Mouse (Mus musculus): ENCODE measurements around the gene Mospd3.

Gene Mospd3

GRCm38 (mm10) chr5:137600619-137601364 lies at the start of gene Mospd3:
Gene Mospd3 (minus strand): TSS chr5:137601058.
- peak; percentile 97 for DNase-seq

- DNase-seq: no peak
Observed at GRCm38 (mm10) chr5:137649669-137650571, 49.1 kb upstream of the Mospd3 start.

- DNase-seq: no peak
Observed at GRCm38 (mm10) chr5:137649251-137649650, 48.4 kb upstream of the Mospd3 start.

DNA sequence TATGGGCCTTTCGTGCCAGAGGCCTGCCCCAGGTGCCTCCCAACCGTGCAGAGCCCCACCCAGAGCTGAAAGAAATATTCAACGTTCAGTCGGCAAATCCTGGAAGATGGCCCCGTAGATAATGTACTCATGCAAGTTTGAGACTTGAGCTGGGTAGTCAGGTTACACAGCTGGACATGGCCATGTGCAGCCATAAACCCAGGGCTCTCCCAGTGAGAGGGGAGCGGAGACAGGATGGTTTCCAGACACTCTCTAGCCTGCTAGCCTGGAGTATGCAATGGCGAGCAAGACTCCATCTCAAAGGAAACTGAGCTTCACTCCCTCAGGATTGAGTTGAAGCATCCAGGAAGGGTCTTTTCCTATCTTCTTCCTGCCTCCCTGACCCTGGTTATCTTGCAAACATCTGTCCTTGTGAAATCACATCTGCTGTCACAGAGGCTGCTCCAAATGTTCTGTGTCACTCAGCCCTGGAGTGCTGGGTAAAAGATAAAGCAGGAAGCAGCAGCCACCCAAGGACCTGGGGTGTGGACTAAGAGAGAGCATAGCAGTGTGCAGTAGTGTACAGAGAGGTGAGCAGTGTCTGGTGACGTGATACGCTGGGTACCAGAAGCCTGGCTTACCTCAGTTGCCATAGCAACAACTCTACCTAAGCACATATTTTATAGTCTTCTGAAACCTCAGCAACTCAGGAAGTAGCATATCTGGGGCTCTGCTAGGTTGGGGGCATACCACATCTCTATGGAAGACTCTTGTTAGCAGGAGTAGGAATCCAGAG lies 47.2 kb upstream of the Mospd3 start:
- DNase-seq: no peak

GRCm38 (mm10) chr5:137645652-137646091 lies 44.8 kb upstream of the Mospd3 start, which contains the start of gene Irs3:
Gene Irs3 (minus strand): TSS chr5:137645714.
- peak; percentile 44 for DNase-seq

- peak; percentile 40 for DNase-seq
Observed at GRCm38 (mm10) chr5:137645091-137645651, 44.3 kb upstream of the Mospd3 start.

- DNase-seq: no peak
Observed at GRCm38 (mm10) chr5:137644484-137644883, 43.6 kb upstream of the Mospd3 start.

DNA sequence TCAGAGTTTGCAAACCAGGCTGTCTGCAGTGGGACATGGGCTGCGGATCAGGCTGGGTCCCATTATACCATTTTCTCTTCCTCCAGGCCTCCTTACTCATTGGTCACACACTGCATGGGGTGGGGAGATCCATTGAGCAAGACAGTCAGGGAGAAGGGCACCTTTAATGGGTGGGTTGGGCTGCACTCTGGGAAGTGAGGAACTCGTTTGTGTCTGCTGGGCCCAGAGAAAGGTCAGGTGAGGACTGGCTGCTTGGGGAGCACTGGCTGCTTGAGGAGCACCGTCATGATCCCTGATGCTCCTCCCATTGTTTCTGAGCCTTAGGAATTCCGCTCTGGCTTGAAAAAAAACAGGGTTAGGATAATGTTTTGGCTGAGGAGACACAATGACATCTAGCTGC lies 42.0 kb upstream of the Mospd3 start:
- no peak for DNase-seq

GRCm38 (mm10) chr5:137641054-137641453 lies 40.2 kb upstream of the Mospd3 start, which contains the start of gene Sap25:
Gene Sap25 (plus strand): TSS chr5:137641334.
- DNase-seq: no peak

GRCm38 (mm10) chr5:137639472-137639871 lies 38.6 kb upstream of the Mospd3 start:
- no peak for DNase-seq

GRCm38 (mm10) chr5:137633397-137634084 lies 32.7 kb upstream of the Mospd3 start:
- DNase-seq: no peak

DNA sequence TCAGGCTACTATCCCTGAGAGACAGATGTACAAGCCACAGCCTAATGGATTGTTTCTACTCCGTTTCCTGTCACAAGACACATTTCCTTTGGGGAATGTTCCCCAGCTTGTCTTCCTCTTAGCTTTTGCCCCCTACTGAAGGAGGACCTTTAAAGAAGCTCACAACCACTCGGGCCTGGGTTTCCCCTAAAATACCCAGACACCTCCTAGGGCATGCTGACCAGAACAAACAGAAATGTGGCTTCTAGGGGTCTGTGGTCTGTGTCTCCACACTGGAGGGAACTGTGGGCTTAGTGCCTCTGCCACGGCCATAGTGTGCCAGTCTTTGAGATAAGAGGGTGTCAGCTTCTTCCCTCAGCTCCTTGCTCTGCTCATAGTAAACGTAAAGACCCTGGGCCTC lies 30.7 kb upstream of the Mospd3 start:
- DNase-seq: no peak

DNA sequence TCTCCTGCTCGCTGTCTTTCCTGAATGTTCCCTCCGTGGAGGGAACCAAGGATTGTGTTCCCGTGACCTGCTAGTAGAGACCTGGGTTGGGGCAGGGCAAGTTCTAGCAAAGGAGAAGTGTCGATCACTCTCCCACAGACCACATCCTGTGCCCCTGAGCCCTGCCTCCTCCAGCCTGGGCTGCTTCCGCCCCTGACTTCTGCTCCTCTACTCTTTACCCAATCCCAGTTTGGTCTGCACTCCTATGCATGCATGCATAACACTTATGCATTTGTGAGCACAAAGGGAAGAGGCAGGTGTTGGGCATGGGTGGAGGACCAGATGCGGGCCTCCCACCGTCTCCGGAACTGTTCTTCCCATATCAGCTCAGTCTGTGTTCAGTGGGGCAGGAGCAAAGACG lies 30.3 kb upstream of the Mospd3 start:
- DNase-seq: peak; percentile 43

- DNase-seq: peak; percentile 83
Observed at GRCm38 (mm10) chr5:137630602-137631001, 29.7 kb upstream of the Mospd3 start.

GRCm38 (mm10) chr5:137629906-137630545 lies 29.2 kb upstream of the Mospd3 start:
- DNase-seq: peak; percentile 82

DNA sequence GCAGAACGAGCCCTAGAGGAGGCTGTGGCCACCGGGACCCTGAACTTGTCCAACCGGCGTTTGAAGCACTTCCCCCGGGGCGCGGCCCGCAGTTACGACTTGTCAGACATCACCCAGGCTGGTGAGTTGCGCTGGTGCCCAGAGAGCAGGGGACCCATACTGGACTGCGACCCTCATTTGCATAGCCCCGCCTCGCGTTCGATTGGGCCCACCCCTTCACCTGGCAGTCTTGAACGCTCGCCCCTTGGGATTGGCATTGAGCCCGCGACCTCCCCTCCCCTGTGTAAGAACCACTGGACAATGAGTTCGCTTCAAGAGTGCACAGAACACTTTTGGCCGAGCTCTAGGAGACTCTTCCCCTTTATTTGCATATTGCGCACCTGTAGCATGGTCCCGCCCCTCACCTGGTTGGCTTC lies 28.5 kb upstream of the Mospd3 start:
- peak; percentile 89 for DNase-seq

DNA sequence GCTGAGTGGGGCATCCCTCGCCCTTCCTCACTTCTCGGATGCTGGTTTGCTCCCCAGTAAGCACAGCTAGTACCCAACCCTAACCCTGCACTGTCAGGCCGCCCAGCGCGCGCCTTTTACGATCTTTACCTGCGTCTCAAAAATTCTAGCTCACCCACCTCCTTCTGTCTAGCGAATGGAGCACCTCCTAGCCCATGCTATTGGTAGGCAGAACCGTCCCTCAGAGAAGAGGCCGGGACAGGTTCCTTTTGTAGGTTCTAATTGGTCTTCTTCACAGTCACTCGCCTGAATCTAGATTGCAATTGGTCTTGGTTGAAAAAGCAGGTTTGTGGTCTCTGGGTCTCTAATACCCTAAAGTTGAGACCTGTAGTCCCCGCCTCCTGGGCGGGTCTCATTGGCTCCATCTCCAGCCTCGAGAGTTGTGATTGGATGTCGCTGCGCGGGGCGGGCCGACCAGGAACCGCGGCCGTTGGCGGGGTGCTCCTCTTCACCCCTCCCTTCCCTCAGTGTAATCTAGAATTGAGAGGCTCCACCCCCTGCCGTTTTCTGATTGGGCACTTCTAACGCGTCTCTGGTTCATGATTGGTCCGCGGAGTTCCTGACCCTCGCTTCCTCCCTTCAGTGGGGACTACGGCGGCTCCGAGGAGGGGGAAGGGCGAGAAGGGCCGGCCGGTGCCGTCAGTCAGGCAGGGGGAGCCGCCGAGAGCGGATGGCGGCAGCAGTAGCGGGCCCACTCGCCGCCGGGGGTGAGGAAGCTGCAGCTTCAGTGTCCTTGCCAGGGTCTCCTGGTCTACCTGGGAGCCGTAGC lies 27.8 kb upstream of the Mospd3 start, which contains the start of the genes Fbxo24, Lrch4 and Gm20605:
Gene Fbxo24, minus strand, starts transcription at position 505 of the 808 bp plus-strand sequence.
Gene Lrch4, plus strand, starts transcription at position 624 of the 808 bp plus-strand sequence.
Gene Gm20605, plus strand, starts transcription at position 678 of the 808 bp plus-strand sequence.
- DNase-seq: peak; percentile 100

- DNase-seq: peak; percentile 54
Observed at GRCm38 (mm10) chr5:137627991-137628390, 27.1 kb upstream of the Mospd3 start.

DNA sequence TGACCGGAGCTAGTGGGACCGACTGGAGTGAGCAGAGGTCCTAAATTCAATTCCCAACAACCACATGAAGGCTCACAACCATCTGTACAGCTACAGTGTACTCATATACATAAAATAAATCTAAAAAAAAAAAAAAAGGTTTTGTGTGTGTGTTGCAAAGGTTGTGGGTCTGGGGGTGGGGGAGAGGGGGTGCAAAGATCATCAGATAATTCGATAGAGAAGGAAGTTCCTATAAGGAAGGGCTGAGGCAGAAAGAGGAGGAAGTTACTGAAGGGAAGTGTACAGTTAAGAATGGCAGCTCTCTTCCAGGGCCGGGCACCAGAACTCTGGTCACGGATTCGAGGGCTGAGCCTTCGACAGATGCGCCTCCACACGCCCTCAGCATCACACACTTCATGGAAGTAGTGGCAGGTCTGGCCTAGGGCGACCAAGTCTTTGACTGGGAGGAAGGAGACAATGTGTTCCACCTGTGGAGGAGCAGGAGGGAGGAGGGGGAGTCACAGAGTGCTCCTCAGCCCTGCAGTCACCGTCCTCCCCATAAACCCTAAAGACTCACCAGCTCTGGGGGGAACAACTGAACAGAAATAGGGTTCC lies 23.2 kb upstream of the Mospd3 start:
- no peak for DNase-seq

GRCm38 (mm10) chr5:137615347-137615746 lies 14.5 kb upstream of the Mospd3 start:
- no peak for DNase-seq
